Mouse (Mus musculus) C2C12 (cell line): ENCODE data around the gene Pecr. TPM values are rescaled to one million over a fixed set of nuclear protein-coding genes. Genes with fewer than 3 reads are reported as not detected.
"Not testable (repeated sequence)": the region's sequence is repeated elsewhere in the genome, so short reads cannot be mapped to it uniquely, and the experiment has no call there.

Experiments
- H3K27me3 ChIP-seq: one replicate; pipeline ENCODE4 v1.6.1; 2011; ENCODE audit not compliant: control insufficient read depth, insufficient read depth, insufficient read length
- H3K36me3 ChIP-seq: one replicate; pipeline ENCODE4 v1.6.1; 2011; ENCODE audit not compliant: control insufficient read depth, insufficient read depth
- H3K4me3 ChIP-seq: one replicate; pipeline ENCODE4 v1.5.1; 2011; ENCODE audit warnings: mild to moderate bottlenecking, control low read depth; ENCODE audit not compliant: poor library complexity, insufficient read depth, severe bottlenecking
- H3K79me2 ChIP-seq: one replicate; pipeline ENCODE4 v1.6.1; 2011; ENCODE audit not compliant: control insufficient read depth, insufficient read depth
- H3K79me3 ChIP-seq: one replicate; pipeline ENCODE4 v1.6.1; 2011; ENCODE audit warnings: low read depth, control low read depth
- H3ac ChIP-seq: one replicate; pipeline ENCODE3; 2011; ENCODE audit warnings: low read depth; ENCODE audit not compliant: control insufficient read depth, insufficient read length
- CEBPB ChIP-seq: IDR thresholded peaks from one replicate; pipeline ENCODE4 v1.6.1; 2011; ENCODE audit warnings: low read depth, mild to moderate bottlenecking, control low read depth, moderate library complexity
- CTCF ChIP-seq: IDR thresholded peaks from one replicate; pipeline ENCODE4 v1.5.1; 2011; ENCODE audit not compliant: control insufficient read depth, insufficient read depth, insufficient read length
- FOSL1 ChIP-seq: IDR thresholded peaks from one replicate; pipeline ENCODE4 v1.8.0; 2011; ENCODE audit warnings: mild to moderate bottlenecking, low read length; ENCODE audit not compliant: poor library complexity, insufficient read depth, severe bottlenecking
- MAX ChIP-seq: IDR thresholded peaks from one replicate; pipeline ENCODE4 v1.6.1; 2011; ENCODE audit warnings: mild to moderate bottlenecking, control low read depth
- MYOD1 ChIP-seq: IDR thresholded peaks from one replicate; pipeline ENCODE4 v1.6.1; 2011; ENCODE audit warnings: low read depth; ENCODE audit not compliant: control insufficient read depth, insufficient read length
- MYOG ChIP-seq: IDR thresholded peaks from one replicate; pipeline ENCODE4 v1.6.1; 2011; ENCODE audit not compliant: control insufficient read depth, insufficient read length; ENCODE audit errors: extremely low read depth
- USF1 ChIP-seq: IDR thresholded peaks from one replicate; pipeline ENCODE4 v1.6.1; 2011; ENCODE audit warnings: low read depth, mild to moderate bottlenecking, control low read depth, moderate library complexity
- polyA plus RNA-seq: library from polyadenylated mRNA; unstranded; fragments of >200 nt; fragmentation: generic; extraction: Trizol; gene quantifications from one replicate; pipeline ENCODE4 v1.2.1, GENCODE M21; 2012; ENCODE audit warnings: missing spikeins

Gene Pecr
- polyA plus RNA-seq, 1 experiment = 16.8 TPM

DNA sequence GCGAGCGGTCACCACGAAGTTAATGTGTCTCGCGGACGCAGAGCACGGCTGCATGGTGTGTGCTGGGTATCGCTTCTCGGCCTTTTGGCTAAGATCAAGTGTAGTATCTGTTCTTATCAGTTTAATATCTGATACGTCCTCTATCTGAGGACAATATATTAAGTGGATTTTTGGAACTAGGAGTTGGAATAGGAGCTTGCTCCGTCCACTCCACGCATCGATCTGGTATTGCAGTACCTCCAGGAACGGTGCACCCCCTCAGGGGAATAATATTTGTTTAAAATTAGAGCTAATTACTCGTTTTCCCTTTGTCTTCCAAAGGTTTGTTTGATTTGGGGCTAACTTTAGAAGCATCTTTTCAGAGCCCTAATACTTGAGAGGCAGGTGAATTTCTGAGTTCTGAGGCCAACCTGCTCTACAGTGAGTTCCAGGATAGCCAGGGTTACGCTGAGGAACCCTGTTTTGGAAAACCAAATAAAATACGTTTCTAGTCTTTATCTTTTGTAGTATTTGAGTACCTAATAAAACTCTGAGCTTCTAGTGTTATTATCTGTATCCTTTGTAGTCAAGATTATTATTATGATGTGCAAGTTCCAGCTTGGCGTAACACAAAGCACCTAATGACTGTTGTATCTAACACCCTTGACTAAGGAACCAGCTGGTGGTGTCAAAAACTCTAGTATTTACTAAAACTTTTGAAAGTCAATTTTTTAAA is 57.8 kb downstream of the Pecr start:
- Histone ChIP-seq H3K36me3 (no peaks in the 10 kb centered on the region), H3K27me3 (no peaks in the 10 kb centered on the region), H3ac (no peak overlapping the region), H3K79me2 (no peaks in the 10 kb centered on the region), H3K79me3 (no peaks in the 10 kb centered on the region), H3K4me3 (no peak overlapping the region)
- TF ChIP-seq FOSL1 (no peak), CEBPB (peak; percentile 44)

DNA sequence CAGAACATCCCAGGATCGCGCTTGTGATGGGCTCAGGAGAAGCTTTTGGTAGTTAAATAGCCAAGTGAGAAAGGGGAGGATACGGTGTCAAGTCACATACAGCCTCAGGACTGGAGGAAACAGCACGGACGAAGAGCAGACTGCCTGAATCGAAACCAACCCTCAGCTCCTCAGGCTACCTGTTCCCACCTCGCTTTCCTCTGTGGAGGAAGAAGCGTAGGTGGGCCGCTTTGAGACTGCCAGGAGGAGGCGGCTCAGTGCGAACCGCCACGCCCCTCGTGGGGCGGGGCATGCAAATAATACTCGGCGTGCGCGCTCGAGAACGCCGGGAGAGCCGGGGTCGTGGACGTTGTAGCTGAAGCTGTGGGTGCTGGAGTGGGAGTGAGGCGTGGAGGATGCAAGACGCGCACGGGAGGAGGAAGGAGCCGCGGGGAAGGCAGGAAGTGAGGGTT is 58.4 kb downstream of the Pecr start:
- not testable (repeated sequence) for H3K27me3 ChIP-seq, H3K79me3 ChIP-seq, H3K36me3 ChIP-seq, H3K79me2 ChIP-seq
- H3K4me3 ChIP-seq = peak overlapping the region; percentile 15
- H3ac ChIP-seq = peak overlapping the region; percentile 46

DNA sequence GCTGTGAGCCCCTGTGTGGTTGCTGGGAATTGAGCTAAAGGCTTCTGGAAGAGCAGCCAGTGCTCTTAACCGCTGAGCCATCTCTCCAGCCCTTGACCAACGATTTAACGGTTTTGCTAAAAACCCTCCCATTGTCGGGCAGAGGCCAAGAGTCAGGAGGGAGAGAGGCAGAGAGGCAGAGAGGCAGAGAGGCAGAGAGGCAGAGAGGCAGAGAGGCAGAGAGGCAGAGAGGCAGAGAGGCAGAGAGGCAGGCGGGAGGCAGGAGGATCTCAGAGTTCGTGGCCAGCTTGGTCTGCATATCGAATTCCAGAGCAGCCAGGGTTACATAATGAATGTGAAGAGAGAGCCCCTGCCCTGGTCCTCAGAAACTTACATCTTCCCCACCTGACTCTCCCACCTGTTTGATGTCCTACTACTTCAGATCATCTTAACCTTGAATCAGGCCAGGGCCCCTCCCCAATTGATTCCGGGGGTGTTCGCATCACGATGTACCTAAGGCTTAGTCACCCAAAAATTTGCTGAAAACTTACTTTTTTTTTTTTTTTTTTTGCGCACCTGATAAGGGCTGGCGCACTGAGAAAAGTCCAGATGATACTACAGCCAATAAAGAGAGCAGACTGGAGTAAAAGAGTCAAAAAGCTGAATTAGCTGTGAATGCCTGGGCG is 58.9 kb downstream of the Pecr start:
- Histone ChIP-seq H3K4me3 (peak overlapping the region; percentile 15), H3K79me2 (no peaks in the 10 kb centered on the region), H3K27me3 (no peaks in the 10 kb centered on the region), H3K36me3 (no peaks in the 10 kb centered on the region), H3K79me3 (no peaks in the 10 kb centered on the region), H3ac (no peak overlapping the region)
- TF ChIP-seq MYOG (no peak), CEBPB (no peak), MAX (no peak), USF1 (no peak), MYOD1 (no peak), CTCF (no peak), FOSL1 (no peak)

- no peak overlapping the region for H3ac ChIP-seq
- no peaks in the 10 kb centered on the region for H3K79me2 ChIP-seq
- H3K36me3 ChIP-seq = no peaks in the 10 kb centered on the region
- no peak overlapping the region for H3K4me3 ChIP-seq
- H3K79me3 ChIP-seq = no peaks in the 10 kb centered on the region
- TF ChIP-seq MAX = no peak
- TF ChIP-seq CTCF = peak; percentile 10
- H3K27me3 ChIP-seq = no peaks in the 10 kb centered on the region
These were observed 64.1 kb downstream of the Pecr start for GRCm38 (mm10) chr1:72220008-72220407.

DNA sequence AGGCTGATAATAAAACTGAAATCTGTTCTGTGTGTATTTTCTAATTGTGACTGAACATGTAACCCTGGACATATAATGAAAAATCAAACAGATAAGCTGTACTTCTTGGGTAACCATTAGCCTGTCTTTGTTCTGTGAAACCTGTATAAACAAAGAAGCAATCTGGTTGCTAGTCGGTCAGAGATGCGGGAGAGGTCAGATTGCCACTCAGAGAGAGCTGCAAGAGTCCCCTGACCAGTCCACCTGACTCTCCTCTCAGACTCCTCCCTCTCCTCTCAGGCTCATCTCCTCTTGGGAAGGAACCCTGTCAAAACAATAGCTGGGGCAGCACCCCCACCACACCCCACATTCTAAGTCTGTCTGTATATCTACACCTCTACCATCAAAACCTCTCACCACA is 65.0 kb downstream of the Pecr start:
- no peaks in the 10 kb centered on the region for H3K36me3 ChIP-seq
- no peaks in the 10 kb centered on the region for H3K79me2 ChIP-seq
- no peak for TF ChIP-seq CEBPB
- TF ChIP-seq CTCF = no peak
- TF ChIP-seq USF1 = no peak
- TF ChIP-seq MAX = no peak
- TF ChIP-seq MYOG = no peak
- no peak for TF ChIP-seq FOSL1
- no peak for TF ChIP-seq MYOD1
- H3K4me3 ChIP-seq = no peak overlapping the region
- H3ac ChIP-seq = no peak overlapping the region
- no peaks in the 10 kb centered on the region for H3K79me3 ChIP-seq
- H3K27me3 ChIP-seq = no peaks in the 10 kb centered on the region

GRCm38 (mm10) chr1:72218626-72219025 is 65.5 kb downstream of the Pecr start:
- Histone ChIP-seq H3ac (no peak overlapping the region), H3K36me3 (no peaks in the 10 kb centered on the region), H3K4me3 (no peak overlapping the region), H3K79me3 (no peaks in the 10 kb centered on the region), H3K79me2 (no peaks in the 10 kb centered on the region), H3K27me3 (no peaks in the 10 kb centered on the region)
- TF ChIP-seq FOSL1 (no peak), CEBPB (no peak), MYOD1 (no peak), CTCF (no peak), MYOG (no peak)
